Mouse (Mus musculus) spleen, embryonic (tissue): ENCODE measurements at regions not wholly inside any gene's neighbourhood (a gene's known extent, or its start where the extent isn't known, plus 50 kb on each side); places are given as distances from the start of the nearest gene placed in this dataset.

Experiments used
- CTCF ChIA-PET: fragments of 350-600 bp; sonication (Branson Sonifier 250); formaldehyde crosslinking; loops from one replicate; lab custom pipeline; 2022; lab: Charles Lee

DNA sequence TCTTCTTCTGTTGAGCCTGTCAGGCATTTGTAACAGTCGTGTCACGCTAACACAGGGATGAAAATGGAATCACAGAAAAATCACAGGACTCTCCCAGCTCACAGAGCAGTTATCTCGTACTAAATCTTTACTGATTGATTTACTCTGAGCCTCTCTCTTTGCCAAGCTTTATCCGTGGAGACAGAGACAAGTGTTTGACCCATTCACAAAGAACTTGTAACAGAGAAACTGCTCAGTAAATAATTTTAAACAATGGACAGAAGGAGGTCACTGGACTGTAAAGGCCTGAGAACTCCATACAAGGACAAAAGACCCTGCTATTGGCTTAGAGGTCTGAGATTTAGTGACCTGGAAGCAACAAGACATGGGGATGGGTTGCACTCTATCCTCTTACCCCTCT, 66.5 kb downstream of the Nps start:
- CTCF ChIA-PET = no interaction called here

GRCm38 (mm10) chr7:135344979-135345378, 65.1 kb upstream of the Foxi2 start:
- CTCF ChIA-PET = interaction anchor here (0.6 kb wide), 1 partner anchor 123 kb away, joined by 3 read pairs; no protein-coding TSS in a partner anchor

DNA sequence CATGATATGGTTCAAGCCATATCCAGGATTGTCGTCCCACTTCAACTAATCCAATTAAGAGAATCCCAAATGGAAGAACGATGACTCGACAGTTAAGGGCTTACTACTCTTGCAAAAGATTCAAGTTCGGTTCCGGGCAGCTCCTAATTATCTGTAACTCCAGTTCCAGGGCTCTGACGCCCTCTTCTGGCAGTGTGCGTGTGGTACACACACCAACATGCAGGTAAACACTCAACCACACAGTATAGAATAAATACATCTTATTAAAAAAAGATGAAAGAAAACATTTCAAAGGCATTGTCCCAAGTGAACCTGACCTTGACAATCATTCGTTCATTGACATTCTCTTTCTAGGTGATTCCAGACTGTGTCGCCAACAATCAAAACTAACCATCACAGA, 63.4 kb upstream of the Foxi2 start:
- CTCF ChIA-PET = no interaction called here

DNA sequence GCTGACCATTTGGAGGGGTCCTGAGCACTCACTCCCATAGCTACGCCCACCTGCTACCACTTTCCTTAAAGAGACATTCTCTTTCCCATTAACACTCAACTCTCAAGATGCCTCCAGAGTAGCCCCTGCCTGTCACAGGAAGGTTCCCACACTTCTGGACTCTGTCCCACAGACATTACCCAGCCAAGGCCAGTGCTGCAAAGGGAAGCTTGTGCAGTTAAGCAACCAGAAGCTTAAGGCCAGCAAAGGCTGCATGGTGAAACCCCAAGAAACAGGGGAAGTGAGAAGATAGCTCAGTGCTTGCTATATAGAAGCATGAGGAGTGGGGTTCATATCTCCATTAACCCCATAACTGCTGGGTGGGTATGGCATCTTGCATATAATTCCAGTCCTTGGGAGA, 52.3 kb upstream of the Foxi2 start:
- CTCF ChIA-PET = no interaction called here
